21 mouse cellular contexts compared by ENCODE assay signal in genomic region chr11:7284836-7285490, GRCm38 (mm10).
DNase-seq lines count a peak whose midpoint lies in the region; ATAC-seq and TF ChIP-seq lines count a peak whose summit lies in the region.
"Had no signal": no experiment of that assay in that cellular context is flagged by ENCODE, and none has a peak within 500 bp of the region (broad histone marks: within the 10 kb centered on the region; RNA-seq: fewer than 3 reads in every experiment).

No protein-coding gene starts in this region.

- no peaks in the 10 kb centered on the region for H3K9me3 ChIP-seq in kidney, embryonic 16.5 days (ENCODE audit: low read length)
- H3K9me3 ChIP-seq in limb, embryonic 15.5 days = no peaks in the 10 kb centered on the region
- H3K9me3 ChIP-seq in intestine, postnatal 0 days (ENCODE audit: control insufficient read depth) = no peaks in the 10 kb centered on the region
- H3K9me3 ChIP-seq: forebrain, embryonic 12.5 days; neural tube, embryonic 13.5 days had no signal

- no peak overlapping the region for H3K9ac ChIP-seq in kidney, embryonic 16.5 days (replicated peaks; ENCODE audit: low read length)
- H3K9ac ChIP-seq in limb, embryonic 15.5 days = no peak overlapping the region
- no peak overlapping the region for H3K9ac ChIP-seq in intestine, postnatal 0 days (ENCODE audit: low read depth, low read length)
- H3K9ac ChIP-seq: forebrain, embryonic 12.5 days; hindbrain, embryonic 14.5 days; neural tube, embryonic 13.5 days had no signal

- no peak overlapping the region for H3K4me3 ChIP-seq in kidney, embryonic 16.5 days (ENCODE audit: low read length)
- H3K4me3 ChIP-seq in embryonic fibroblast, embryonic 13.5 days (ENCODE audit: insufficient read depth, low read length) = no peak overlapping the region
- H3K4me3 ChIP-seq in limb, embryonic 15.5 days = no peak overlapping the region
- H3K4me3 ChIP-seq in intestine, postnatal 0 days (ENCODE audit: low read depth, low read length) = no peak overlapping the region
- H3K4me3 ChIP-seq: forebrain, embryonic 12.5 days; neural tube, embryonic 13.5 days had no signal

- no peak for TF ChIP-seq CTCF in embryonic fibroblast, embryonic 13.5 days (IDR thresholded peaks at IDR 0.05; ENCODE audit: borderline replicate concordance, insufficient read depth, low read length)
- no peak for TF ChIP-seq CTCF in intestine, postnatal 0 days (IDR thresholded peaks at IDR 0.05; ENCODE audit: low read depth)

- no peak overlapping the region for H3K4me2 ChIP-seq in kidney, embryonic 16.5 days (replicated peaks; ENCODE audit: low read depth, low read length)
- H3K4me2 ChIP-seq in limb, embryonic 15.5 days = no peak overlapping the region
- H3K4me2 ChIP-seq in intestine, postnatal 0 days (replicated peaks; ENCODE audit: low read depth) = no peak overlapping the region
- H3K4me2 ChIP-seq: forebrain, embryonic 12.5 days; heart, embryonic 11.5 days; hindbrain, embryonic 14.5 days; neural tube, embryonic 13.5 days had no signal

- no peak for TF ChIP-seq POLR2A in embryonic fibroblast, embryonic 13.5 days (IDR thresholded peaks at IDR 0.05; ENCODE audit: low read depth, low read length)

- peaks cover 13% of the 10 kb centered on the region for H3K4me1 ChIP-seq in kidney, embryonic 16.5 days (ENCODE audit: insufficient read depth, low read length)
- peaks cover 4% of the 10 kb centered on the region for H3K4me1 ChIP-seq in embryonic fibroblast, embryonic 13.5 days (ENCODE audit: control insufficient read depth, insufficient read depth, low read length)
- peaks cover 17% of the 10 kb centered on the region for H3K4me1 ChIP-seq in limb, embryonic 15.5 days
- no peaks in the 10 kb centered on the region for H3K4me1 ChIP-seq in intestine, postnatal 0 days (replicated peaks; ENCODE audit: control insufficient read depth, insufficient read depth, low read length)
- H3K4me1 ChIP-seq: forebrain, embryonic 12.5 days; neural tube, embryonic 13.5 days had no signal

- no peaks in the 10 kb centered on the region for H3K27me3 ChIP-seq in kidney, embryonic 16.5 days (ENCODE audit: insufficient read depth, low read length)
- no peaks in the 10 kb centered on the region for H3K27me3 ChIP-seq in limb, embryonic 15.5 days
- no peaks in the 10 kb centered on the region for H3K27me3 ChIP-seq in intestine, postnatal 0 days (replicated peaks; ENCODE audit: control insufficient read depth, insufficient read depth, low read length)
- H3K27me3 ChIP-seq: forebrain, embryonic 12.5 days; neural tube, embryonic 13.5 days had no signal

- DNase-seq in kidney, adult 9 months = no peak
- DNase-seq in embryo, embryonic 11.5 days (ENCODE audit: low read depth, low spot score) = peak; percentile 26
- DNase-seq in heart, adult 8-10 months (ENCODE audit: low spot score) = no peak
- no peak for DNase-seq in cerebellum, postnatal 4 days (ENCODE audit: low spot score in 2 of 2)
- DNase-seq: adrenal gland, adult 8-10 months; B cell, adult 2 months; cerebellum, adult 11-12 months; gastrocnemius, postnatal 36 days; heart, postnatal 14 days; left cerebral cortex, postnatal 4 days; thymus, postnatal 25 days had no signal

- H3K36me3 ChIP-seq in kidney, embryonic 16.5 days (ENCODE audit: insufficient read depth, low read length) = no peaks in the 10 kb centered on the region
- H3K36me3 ChIP-seq in limb, embryonic 15.5 days = no peaks in the 10 kb centered on the region
- H3K36me3 ChIP-seq in intestine, postnatal 0 days (ENCODE audit: control insufficient read depth, insufficient read depth) = no peaks in the 10 kb centered on the region
- H3K36me3 ChIP-seq: forebrain, embryonic 12.5 days; neural tube, embryonic 13.5 days had no signal

- WGBS in kidney, embryonic 16.5 days = 16% methylated on average over 4 of the region's 4 CpGs
- WGBS in limb, embryonic 15.5 days = 9% methylated on average over 4 of the region's 4 CpGs
- 35% methylated on average over 4 of the region's 4 CpGs for WGBS in intestine, postnatal 0 days

- H3K27ac ChIP-seq in kidney, embryonic 16.5 days (ENCODE audit: low read length) = peak overlapping the region; percentile 40
- H3K27ac ChIP-seq in embryonic fibroblast, embryonic 13.5 days (ENCODE audit: insufficient read depth, low read length) = peak overlapping the region; percentile 94
- H3K27ac ChIP-seq in limb, embryonic 15.5 days = peak overlapping the region; percentile 22
- H3K27ac ChIP-seq in intestine, postnatal 0 days (ENCODE audit: low read depth, low read length) = no peak overlapping the region
- H3K27ac ChIP-seq: forebrain, embryonic 12.5 days; hindbrain, embryonic 14.5 days; neural tube, embryonic 13.5 days; stomach, postnatal 0 days had no signal

- ATAC-seq in kidney, embryonic 16.5 days (ENCODE audit: low FRiP score, low TSS enrichment) = peak; percentile 56
- 0 out of 2 replicates have a peak, but pooled peaks have one; percentile 62 for ATAC-seq in limb, embryonic 15.5 days (ENCODE audit: insufficient number of reproducible peaks, low FRiP score, low TSS enrichment, low read depth)
- ATAC-seq in intestine, postnatal 0 days = no peak
- ATAC-seq: intestine, embryonic 16.5 days had no signal
